In the genomic region with DNA sequence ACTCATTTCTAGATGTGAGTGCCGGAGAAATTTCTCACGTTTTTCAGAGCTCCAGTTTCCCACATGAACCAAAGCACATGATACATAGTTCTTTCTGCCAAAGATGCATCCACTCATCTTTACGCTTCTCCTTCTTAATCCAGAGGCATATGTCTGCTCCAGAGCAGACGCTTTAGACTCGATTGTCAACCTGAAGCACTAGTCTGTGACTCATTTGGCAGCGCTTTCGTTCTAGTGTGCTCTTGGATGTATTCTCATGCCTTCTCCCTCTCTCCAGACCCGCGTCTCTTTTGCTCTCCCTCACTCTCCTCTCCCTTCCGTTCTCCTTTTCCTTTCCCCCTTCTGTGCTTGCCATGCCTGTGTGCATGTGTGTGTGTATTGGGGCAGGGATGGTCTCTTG, we compare ENCODE assay signal across 19 mouse cellular contexts.
DNase-seq lines count a peak whose midpoint lies in the region; ATAC-seq and TF ChIP-seq lines count a peak whose summit lies in the region.
"Had no signal": no experiment of that assay in that cellular context is flagged by ENCODE, and none has a peak within 500 bp of the region (broad histone marks: within the 10 kb centered on the region; RNA-seq: fewer than 3 reads in every experiment).

No protein-coding gene starts in this region.

- no peak overlapping the region for H3K4me3 ChIP-seq in forebrain, embryonic 15.5 days
- no peak overlapping the region for H3K4me3 ChIP-seq in forebrain, embryonic 11.5 days (ENCODE audit: low read depth, low read length)
- no peak overlapping the region for H3K4me3 ChIP-seq in layer of hippocampus, adult 2 months
- no peak overlapping the region for H3K4me3 ChIP-seq in cortical plate, adult 2 months (ENCODE audit: insufficient read depth, low read length)
- H3K4me3 ChIP-seq in heart, embryonic 12.5 days, result no peak overlapping the region
- H3K4me3 ChIP-seq: embryonic facial prominence, embryonic 10.5 days; heart, embryonic 15.5 days; hindbrain, embryonic 13.5 days had no signal

- TF ChIP-seq CTCF in layer of hippocampus, adult 2 months (conservative IDR thresholded peaks at IDR 0.05), result no peak
- no peak for TF ChIP-seq CTCF in cortical plate, adult 2 months (IDR thresholded peaks at IDR 0.05; ENCODE audit: extremely low read depth, insufficient read depth, low read length)

- no peaks in the 10 kb centered on the region for H3K36me3 ChIP-seq in forebrain, embryonic 15.5 days
- H3K36me3 ChIP-seq in forebrain, embryonic 11.5 days (ENCODE audit: control insufficient read depth, insufficient read depth, low read length), result no peaks in the 10 kb centered on the region
- no peaks in the 10 kb centered on the region for H3K36me3 ChIP-seq in heart, embryonic 12.5 days
- H3K36me3 ChIP-seq: embryonic facial prominence, embryonic 10.5 days; heart, embryonic 15.5 days; hindbrain, embryonic 13.5 days had no signal

- H3K4me2 ChIP-seq in forebrain, embryonic 15.5 days (replicated peaks), result no peak overlapping the region
- no peak overlapping the region for H3K4me2 ChIP-seq in forebrain, embryonic 11.5 days (ENCODE audit: low read depth, low read length, severe bottlenecking)
- H3K4me2 ChIP-seq in heart, embryonic 12.5 days, result no peak overlapping the region
- H3K4me2 ChIP-seq: heart, embryonic 15.5 days; hindbrain, embryonic 13.5 days had no signal

- H3K27me3 ChIP-seq in forebrain, embryonic 15.5 days, result no peaks in the 10 kb centered on the region
- no peaks in the 10 kb centered on the region for H3K27me3 ChIP-seq in forebrain, embryonic 11.5 days (ENCODE audit: control insufficient read depth, insufficient read depth, low read length)
- no peaks in the 10 kb centered on the region for H3K27me3 ChIP-seq in heart, embryonic 12.5 days (replicated peaks)
- H3K27me3 ChIP-seq: heart, embryonic 15.5 days; hindbrain, embryonic 13.5 days had no signal

- no peaks in the 10 kb centered on the region for H3K9me3 ChIP-seq in forebrain, embryonic 15.5 days
- H3K9me3 ChIP-seq in forebrain, embryonic 11.5 days (ENCODE audit: control insufficient read depth, low read length), result no peaks in the 10 kb centered on the region
- H3K9me3 ChIP-seq in heart, embryonic 12.5 days (replicated peaks), result no peaks in the 10 kb centered on the region
- H3K9me3 ChIP-seq: embryonic facial prominence, embryonic 10.5 days; heart, embryonic 15.5 days; hindbrain, embryonic 13.5 days had no signal

- no peak for TF ChIP-seq POLR2A in cortical plate, adult 2 months (IDR thresholded peaks at IDR 0.05; ENCODE audit: extremely low read depth, insufficient read depth, low read length)

- H3K4me1 ChIP-seq in forebrain, embryonic 15.5 days, result no peaks in the 10 kb centered on the region
- H3K4me1 ChIP-seq in forebrain, embryonic 11.5 days (replicated peaks; ENCODE audit: control insufficient read depth, insufficient read depth, low read length), result no peaks in the 10 kb centered on the region
- peaks cover 2% of the 10 kb centered on the region for H3K4me1 ChIP-seq in cortical plate, adult 2 months (ENCODE audit: control insufficient read depth, insufficient read depth, low read length)
- peaks cover 4% of the 10 kb centered on the region; the same call in 1 of the 2 replicates for H3K4me1 ChIP-seq in heart, embryonic 12.5 days (replicated peaks)
- H3K4me1 ChIP-seq: embryonic facial prominence, embryonic 10.5 days; heart, embryonic 15.5 days; hindbrain, embryonic 13.5 days had no signal

- WGBS in forebrain, embryonic 15.5 days, result 79% methylated on average over 10 of the region's 10 CpGs
- 91% methylated on average over 10 of the region's 10 CpGs for WGBS in forebrain, embryonic 11.5 days
- 84% methylated on average over 10 of the region's 10 CpGs for WGBS in heart, embryonic 12.5 days

- H3K27ac ChIP-seq in forebrain, embryonic 15.5 days (replicated peaks), result peak overlapping the region; percentile 58
- no peak overlapping the region for H3K27ac ChIP-seq in forebrain, embryonic 11.5 days (ENCODE audit: low read depth, low read length)
- H3K27ac ChIP-seq in layer of hippocampus, adult 2 months, result peak overlapping the region; percentile 34; the same call in 1 of the 2 replicates
- H3K27ac ChIP-seq in cortical plate, adult 2 months (ENCODE audit: insufficient read depth, low read length), result 0 out of 2 replicates have a peak overlapping the region, but pooled peaks have one; percentile 68
- no peak overlapping the region for H3K27ac ChIP-seq in heart, embryonic 12.5 days (ENCODE audit: poor library complexity, severe bottlenecking)
- H3K27ac ChIP-seq: embryonic facial prominence, embryonic 10.5 days; heart, embryonic 15.5 days; hindbrain, embryonic 13.5 days; hindbrain, postnatal 0 days had no signal

- no peak overlapping the region for H3K9ac ChIP-seq in forebrain, embryonic 15.5 days (replicated peaks)
- no peak overlapping the region for H3K9ac ChIP-seq in forebrain, embryonic 11.5 days (ENCODE audit: low read length)
- H3K9ac ChIP-seq in heart, embryonic 12.5 days, result no peak overlapping the region
- H3K9ac ChIP-seq: heart, embryonic 15.5 days; hindbrain, embryonic 13.5 days had no signal

- DNase-seq in forebrain, embryonic 11.5 days (ENCODE audit: low spot score), result no peak
- DNase-seq in layer of hippocampus, adult 2 months (ENCODE audit: low spot score in 2 of 2), result peak in 1 of 2 experiments; percentile 21
- DNase-seq in layer of hippocampus, postnatal 10 days (ENCODE audit: low spot score in 2 of 2), result no peak
- peak; percentile 51 for DNase-seq in right cerebral cortex, adult 18-20 months
- DNase-seq in right cerebral cortex, postnatal 10 days (ENCODE audit: low spot score in 2 of 2), result no peak
- DNase-seq: adrenal gland, adult 8-10 months; cerebellum, adult 8-10 months; cerebellum, postnatal 36 days; gastrocnemius, postnatal 36 days; heart, adult 11 months; heart, postnatal 14 days; kidney, adult 11 months had no signal

- no peak for ATAC-seq in forebrain, embryonic 15.5 days (replicated peaks)
- ATAC-seq in forebrain, embryonic 11.5 days (replicated peaks; ENCODE audit: low FRiP score), result no peak
- no peak for ATAC-seq in heart, embryonic 12.5 days (ENCODE audit: insufficient number of reproducible peaks, low FRiP score)
- ATAC-seq: hindbrain, postnatal 0 days had no signal

Comparison
In these comparisons a context has a peak if more than half of its experiments do, and no peak if none do; other contexts are left out.
1. H3K27ac ChIP-seq: peak in forebrain, embryonic 15.5 days (single experiment), layer of hippocampus, adult 2 months (single experiment) and cortical plate, adult 2 months (single experiment); none in forebrain, embryonic 11.5 days (single experiment) and heart, embryonic 12.5 days (single experiment).